Mouse (Mus musculus) forebrain, embryonic 15.5 days (tissue): ENCODE measurements around the gene Tns1. TPM values are rescaled to one million over a fixed set of nuclear protein-coding genes. Genes with fewer than 3 reads are reported as not detected.
A peak's percentile ranks its signal among the peaks of the same experiment; 100 is the strongest.

Experiments used
- ATAC-seq: fragments of 200-750 bp; cut with Nextera tagmentation; replicated peaks from 2 replicates; pipeline ENCODE4 v1.8.0; 2017; ENCODE audit warnings: mild to moderate bottlenecking, moderate TSS enrichment, moderate library complexity
- H3K27ac ChIP-seq: fragments of 300-500 bp; sonication (generic); replicated peaks from 2 replicates; pipeline ENCODE4 v1.5.1; 2015; ENCODE audit warnings: mild to moderate bottlenecking, inconsistent platforms
- H3K27me3 ChIP-seq: fragments of 300-500 bp; sonication (generic); 2 replicates; pipeline ENCODE4 v1.6.1; 2015; ENCODE audit warnings: inconsistent platforms
- H3K36me3 ChIP-seq: fragments of 300-500 bp; sonication (generic); 2 replicates; pipeline ENCODE4 v1.6.1; 2015; ENCODE audit warnings: mild to moderate bottlenecking, inconsistent platforms
- H3K4me1 ChIP-seq: fragments of 300-500 bp; sonication (generic); 2 replicates; pipeline ENCODE4 v1.6.1; 2015; ENCODE audit warnings: inconsistent platforms
- H3K4me2 ChIP-seq: fragments of 300-500 bp; sonication (generic); replicated peaks from 2 replicates; pipeline ENCODE4 v1.6.1; 2015; ENCODE audit warnings: mild to moderate bottlenecking, inconsistent platforms
- H3K4me3 ChIP-seq: fragments of 300-500 bp; sonication (generic); 2 replicates; pipeline ENCODE4 v1.5.1; 2015; ENCODE audit warnings: mild to moderate bottlenecking, inconsistent platforms
- H3K9ac ChIP-seq: fragments of 300-500 bp; sonication (generic); replicated peaks from 2 replicates; pipeline ENCODE4 v1.6.1; 2015; ENCODE audit warnings: mild to moderate bottlenecking, inconsistent platforms
- H3K9me3 ChIP-seq: fragments of 300-500 bp; sonication (generic); 2 replicates; pipeline ENCODE4 v1.6.1; 2016; ENCODE audit warnings: inconsistent platforms
- WGBS: fragments of 180-500 bp; shearing (Covaris S2); methylation state at CpG from one replicate; pipeline ENCODE4 v1.1.7; 2015; ENCODE audit warnings: mixed read lengths; 5-methylcytosine and 5-hydroxymethylcytosine counted together
- polyA plus RNA-seq: library from polyadenylated mRNA; unstranded; fragments of >200 nt; fragmentation: Nextera tagmentation; extraction: Ambion mirVana; gene quantifications from 2 replicates; pipeline ENCODE4 v1.2.1, GENCODE M21; 2015

Tns1 gene
- polyA plus RNA-seq, 1 experiment from 2014 or later = 6.0 TPM

DNA sequence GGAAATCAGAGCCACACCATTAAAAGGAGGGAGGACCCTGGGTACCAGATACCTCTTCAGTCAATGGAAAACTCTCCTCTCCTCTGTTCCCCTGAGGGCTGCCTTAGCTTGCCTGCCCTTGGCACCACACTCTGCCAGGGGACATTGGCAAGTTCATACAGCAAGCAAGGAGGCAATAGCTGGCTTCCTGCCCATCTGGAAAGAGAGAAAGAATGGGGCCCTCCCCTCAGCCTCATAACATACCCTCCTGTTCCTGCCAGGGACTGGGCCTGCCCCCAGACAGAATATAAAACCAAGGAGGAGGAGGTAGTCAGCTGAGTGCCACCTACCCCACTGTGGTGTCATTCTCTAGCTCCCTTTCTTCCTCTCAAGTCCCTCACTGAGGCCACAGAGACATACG lies 5.1 kb downstream of the Tns1 start:
- ATAC-seq = peak; percentile 20; the same call in 1 of the 2 replicates

GRCm38 (mm10) chr1:74117876-74118275 lies 6.4 kb downstream of the Tns1 start:
- no peak for ATAC-seq
- no peaks in the 10 kb centered on the region for H3K27me3 ChIP-seq
- WGBS = 85% methylated on average over 6 of the region's 6 CpGs
- no peak overlapping the region for H3K4me2 ChIP-seq
- H3K4me1 ChIP-seq = peaks cover 24% of the 10 kb centered on the region
- no peak overlapping the region for H3K9ac ChIP-seq
- no peaks in the 10 kb centered on the region for H3K36me3 ChIP-seq
- no peaks in the 10 kb centered on the region for H3K9me3 ChIP-seq
- no peak overlapping the region for H3K27ac ChIP-seq
- no peak overlapping the region for H3K4me3 ChIP-seq

More for the DNA sequence above, 5.1 kb downstream of the Tns1 start:
- Histone ChIP-seq H3K27me3 (no peaks in the 10 kb centered on the region), H3K4me3 (no peak overlapping the region), H3K4me2 (no peak overlapping the region), H3K4me1 (peaks cover 22% of the 10 kb centered on the region), H3K36me3 (no peaks in the 10 kb centered on the region), H3K9me3 (no peaks in the 10 kb centered on the region), H3K27ac (no peak overlapping the region), H3K9ac (no peak overlapping the region)
- WGBS = 52% methylated on average over 1 of the region's 1 CpGs

GRCm38 (mm10) chr1:74113071-74113470 lies 11.2 kb downstream of the Tns1 start:
- 72% methylated on average over 3 of the region's 3 CpGs for WGBS
- Histone ChIP-seq H3K9ac (no peak overlapping the region), H3K27me3 (no peaks in the 10 kb centered on the region), H3K4me2 (no peak overlapping the region), H3K4me1 (peaks cover 23% of the 10 kb centered on the region), H3K9me3 (no peaks in the 10 kb centered on the region), H3K27ac (no peak overlapping the region), H3K36me3 (no peaks in the 10 kb centered on the region), H3K4me3 (no peak overlapping the region)
- ATAC-seq = no peak

DNA sequence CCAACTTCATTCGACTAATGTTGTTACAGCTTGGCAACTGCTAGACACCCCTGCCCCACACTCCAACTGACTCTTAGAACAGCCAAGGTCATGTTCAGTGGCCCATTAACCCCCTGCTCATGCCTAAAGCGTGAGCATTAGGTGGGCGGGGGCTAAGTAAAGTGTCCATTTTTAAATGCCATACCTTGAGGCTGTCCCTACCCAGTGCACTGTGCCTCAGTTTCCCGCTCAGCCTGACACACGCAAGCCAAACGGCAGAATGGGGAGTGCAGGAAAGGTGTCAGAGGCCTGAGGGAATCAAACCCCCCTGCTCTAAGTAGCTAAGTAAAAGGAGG lies 12.6 kb downstream of the Tns1 start:
- 19% methylated on average over 6 of the region's 6 CpGs for WGBS
- H3K36me3 ChIP-seq = no peaks in the 10 kb centered on the region
- H3K9ac ChIP-seq = no peak overlapping the region
- peaks cover 23% of the 10 kb centered on the region for H3K4me1 ChIP-seq
- peak overlapping the region; percentile 77 for H3K27ac ChIP-seq
- H3K27me3 ChIP-seq = no peaks in the 10 kb centered on the region
- H3K4me2 ChIP-seq = no peak overlapping the region
- no peak overlapping the region for H3K4me3 ChIP-seq
- no peaks in the 10 kb centered on the region for H3K9me3 ChIP-seq
- ATAC-seq = no peak

- Histone ChIP-seq H3K4me2 (no peak overlapping the region), H3K9me3 (no peaks in the 10 kb centered on the region), H3K4me3 (no peak overlapping the region), H3K36me3 (no peaks in the 10 kb centered on the region), H3K9ac (no peak overlapping the region), H3K27ac (peak overlapping the region; percentile 77), H3K4me1 (peaks cover 23% of the 10 kb centered on the region), H3K27me3 (no peaks in the 10 kb centered on the region)
- ATAC-seq = peak; percentile 90
- 10% methylated on average over 8 of the region's 8 CpGs for WGBS
Observed at GRCm38 (mm10) chr1:74110932-74111695, 13.1 kb downstream of the Tns1 start.

- Histone ChIP-seq H3K27me3 (no peaks in the 10 kb centered on the region), H3K9ac (no peak overlapping the region), H3K27ac (no peak overlapping the region), H3K36me3 (no peaks in the 10 kb centered on the region), H3K4me1 (peaks cover 25% of the 10 kb centered on the region), H3K4me2 (no peak overlapping the region), H3K9me3 (no peaks in the 10 kb centered on the region), H3K4me3 (no peak overlapping the region)
- ATAC-seq = no peak
- WGBS = 53% methylated on average over 2 of the region's 2 CpGs
Observed at GRCm38 (mm10) chr1:74109670-74110069, 14.6 kb downstream of the Tns1 start.

GRCm38 (mm10) chr1:74107931-74108618 lies 16.2 kb downstream of the Tns1 start:
- Histone ChIP-seq H3K4me2 (no peak overlapping the region), H3K4me1 (peaks cover 39% of the 10 kb centered on the region), H3K27me3 (no peaks in the 10 kb centered on the region), H3K9me3 (no peaks in the 10 kb centered on the region), H3K36me3 (no peaks in the 10 kb centered on the region), H3K27ac (no peak overlapping the region), H3K9ac (no peak overlapping the region), H3K4me3 (no peak overlapping the region)
- 84% methylated on average over 5 of the region's 5 CpGs for WGBS
- ATAC-seq = no peak

GRCm38 (mm10) chr1:74106214-74106613 lies 18.0 kb downstream of the Tns1 start:
- Histone ChIP-seq H3K9me3 (no peaks in the 10 kb centered on the region), H3K36me3 (no peaks in the 10 kb centered on the region), H3K27me3 (no peaks in the 10 kb centered on the region), H3K27ac (no peak overlapping the region), H3K4me2 (no peak overlapping the region), H3K4me3 (no peak overlapping the region), H3K9ac (no peak overlapping the region), H3K4me1 (peaks cover 33% of the 10 kb centered on the region)
- WGBS = 75% methylated on average over 6 of the region's 6 CpGs
- no peak for ATAC-seq

DNA sequence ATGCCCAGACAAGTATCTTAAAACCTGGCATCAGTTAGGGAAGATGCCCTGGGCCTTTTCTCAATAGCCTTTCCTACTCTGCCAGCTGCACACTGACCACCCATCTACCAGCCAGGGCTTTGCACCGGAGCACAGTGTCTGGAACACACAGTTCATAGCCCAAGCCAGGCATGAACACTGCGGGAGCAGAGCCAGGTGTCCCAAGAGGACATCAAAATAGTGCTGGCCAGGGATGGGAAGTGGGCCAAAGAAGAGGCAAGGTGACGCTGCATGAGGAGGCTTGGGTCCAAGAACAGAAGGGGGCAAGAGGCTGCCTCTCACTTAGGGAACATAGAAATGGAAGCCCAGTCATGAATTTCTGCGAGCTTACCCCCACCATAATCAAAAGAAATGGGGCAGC lies 18.6 kb downstream of the Tns1 start:
- Histone ChIP-seq H3K4me2 (no peak overlapping the region), H3K9ac (no peak overlapping the region), H3K4me1 (peaks cover 27% of the 10 kb centered on the region), H3K36me3 (no peaks in the 10 kb centered on the region), H3K27me3 (no peaks in the 10 kb centered on the region), H3K27ac (no peak overlapping the region), H3K4me3 (no peak overlapping the region), H3K9me3 (no peaks in the 10 kb centered on the region)
- 74% methylated on average over 4 of the region's 4 CpGs for WGBS
- no peak for ATAC-seq

DNA sequence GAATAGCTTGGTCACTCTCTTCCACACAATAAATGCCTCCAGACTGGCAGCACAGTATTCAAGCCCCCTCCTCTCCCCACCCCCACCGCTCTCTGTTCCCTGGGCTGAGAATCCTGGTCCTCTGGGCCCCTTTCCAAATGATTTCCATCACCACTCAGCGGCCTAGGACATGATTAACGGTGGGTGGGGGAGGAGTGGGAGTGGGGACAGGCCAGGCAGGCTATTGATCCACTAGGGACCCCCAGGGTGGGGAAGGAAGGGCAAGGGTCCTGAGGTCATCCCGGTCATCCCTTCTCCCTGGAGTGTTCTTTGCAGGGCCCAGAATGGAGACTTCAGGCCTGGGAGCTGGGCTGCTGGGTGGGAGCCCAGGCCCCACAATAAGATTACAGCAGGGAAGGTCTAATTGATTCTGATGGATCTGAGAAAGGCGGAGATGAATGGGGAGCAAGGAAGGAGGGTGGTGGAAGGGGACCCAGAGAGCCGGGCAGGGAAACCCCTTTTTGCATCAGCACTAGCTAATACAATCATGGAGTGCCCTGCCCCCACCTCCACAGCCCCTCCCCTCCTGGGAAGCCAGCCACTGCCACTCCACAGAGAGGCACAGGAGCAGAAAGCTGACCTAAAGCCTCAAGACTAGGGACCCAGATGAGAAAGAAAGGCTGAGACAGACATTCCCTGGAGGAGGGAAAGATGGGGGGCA lies 20.4 kb downstream of the Tns1 start:
- no peaks in the 10 kb centered on the region for H3K27me3 ChIP-seq
- H3K4me1 ChIP-seq = peaks cover 38% of the 10 kb centered on the region
- no peak overlapping the region for H3K9ac ChIP-seq
- H3K4me2 ChIP-seq = no peak overlapping the region
- 5% methylated on average over 6 of the region's 6 CpGs for WGBS
- ATAC-seq = peak; percentile 86
- H3K27ac ChIP-seq = peak overlapping the region; percentile 84
- no peaks in the 10 kb centered on the region for H3K36me3 ChIP-seq
- H3K9me3 ChIP-seq = no peaks in the 10 kb centered on the region
- H3K4me3 ChIP-seq = no peak overlapping the region

GRCm38 (mm10) chr1:74099001-74099435 lies 25.2 kb downstream of the Tns1 start:
- H3K4me2 ChIP-seq = peak overlapping the region; percentile 78
- H3K9ac ChIP-seq = peak overlapping the region; percentile 67
- 0% methylated on average over 13 of the region's 14 CpGs for WGBS
- H3K9me3 ChIP-seq = no peaks in the 10 kb centered on the region
- ATAC-seq = peak; percentile 23
- H3K27me3 ChIP-seq = no peaks in the 10 kb centered on the region
- H3K27ac ChIP-seq = peak overlapping the region; percentile 69
- peaks cover 53% of the 10 kb centered on the region for H3K4me1 ChIP-seq
- peak overlapping the region; percentile 52 for H3K4me3 ChIP-seq
- no peaks in the 10 kb centered on the region for H3K36me3 ChIP-seq
